Mouse (Mus musculus): ENCODE data around the gene Taco1. TPM values are rescaled to one million over a fixed set of nuclear protein-coding genes. Genes with fewer than 3 reads are reported as not detected.
A peak's percentile ranks its signal among the peaks of the same experiment; 100 is the strongest.
"Not testable (repeated sequence)": the region's sequence is repeated elsewhere in the genome, so short reads cannot be mapped to it uniquely, and the experiment has no call there.

Taco1 gene
- polyA plus RNA-seq, 1 experiment from 2014 or later = 8.0 TPM

GRCm38 (mm10) chr11:106055341-106055740 lies 10.5 kb upstream of the Taco1 start:
- ATAC-seq = no peak
- Histone ChIP-seq H3K36me3 (ENCODE audit: control insufficient read depth, insufficient read depth, low read length) (peaks cover 63% of the 10 kb centered on the region), H3K27ac (ENCODE audit: low read length) (no peak overlapping the region), H3K27me3 (ENCODE audit: control insufficient read depth, insufficient read depth, low read depth, low read length) (no peaks in the 10 kb centered on the region), H3K4me1 (ENCODE audit: control insufficient read depth, insufficient read depth, low read length) (no peaks in the 10 kb centered on the region), H3K9ac (ENCODE audit: low read depth, low read length) (no peak overlapping the region), H3K9me3 (replicated peaks; ENCODE audit: control insufficient read depth, low read length, poor library complexity, severe bottlenecking) (no peaks in the 10 kb centered on the region), H3K4me3 (ENCODE audit: low read depth, low read length) (no peak overlapping the region), H3K4me2 (ENCODE audit: low read length) (no peak overlapping the region)
- WGBS = 90% methylated on average over 6 of the region's 6 CpGs

- Histone ChIP-seq H3K9me3 (replicated peaks; ENCODE audit: control insufficient read depth, low read length, poor library complexity, severe bottlenecking) (no peaks in the 10 kb centered on the region), H3K4me1 (ENCODE audit: control insufficient read depth, insufficient read depth, low read length) (no peaks in the 10 kb centered on the region), H3K4me3 (ENCODE audit: low read depth, low read length) (no peak overlapping the region), H3K9ac (ENCODE audit: low read depth, low read length) (no peak overlapping the region), H3K27ac (ENCODE audit: low read length) (no peak overlapping the region), H3K27me3 (ENCODE audit: control insufficient read depth, insufficient read depth, low read depth, low read length) (no peaks in the 10 kb centered on the region), H3K36me3 (ENCODE audit: control insufficient read depth, insufficient read depth, low read length) (peaks cover 50% of the 10 kb centered on the region), H3K4me2 (ENCODE audit: low read length) (no peak overlapping the region)
- ATAC-seq = no peak
- WGBS = 98% methylated on average over 8 of the region's 8 CpGs
Measured at GRCm38 (mm10) chr11:106056819-106057491, 8.9 kb upstream of the Taco1 start.

GRCm38 (mm10) chr11:106058020-106058419 lies 7.8 kb upstream of the Taco1 start:
- Histone ChIP-seq H3K36me3 (ENCODE audit: control insufficient read depth, insufficient read depth, low read length) (peaks cover 48% of the 10 kb centered on the region), H3K9me3 (replicated peaks; ENCODE audit: control insufficient read depth, low read length, poor library complexity, severe bottlenecking) (no peaks in the 10 kb centered on the region), H3K27ac (ENCODE audit: low read length) (no peak overlapping the region), H3K4me1 (ENCODE audit: control insufficient read depth, insufficient read depth, low read length) (no peaks in the 10 kb centered on the region), H3K4me2 (ENCODE audit: low read length) (no peak overlapping the region), H3K27me3 (ENCODE audit: control insufficient read depth, insufficient read depth, low read depth, low read length) (no peaks in the 10 kb centered on the region), H3K4me3 (ENCODE audit: low read depth, low read length) (no peak overlapping the region), H3K9ac (ENCODE audit: low read depth, low read length) (no peak overlapping the region)
- 89% methylated on average over 8 of the region's 8 CpGs for WGBS
- ATAC-seq = no peak

GRCm38 (mm10) chr11:106060549-106060948 lies 5.3 kb upstream of the Taco1 start:
- H3K4me2 ChIP-seq (ENCODE audit: low read length) = no peak overlapping the region
- H3K27me3 ChIP-seq (ENCODE audit: control insufficient read depth, insufficient read depth, low read depth, low read length) = no peaks in the 10 kb centered on the region
- 0 out of 2 replicates have a peak, but pooled peaks cover 2% of the 10 kb centered on the region for H3K4me1 ChIP-seq (ENCODE audit: control insufficient read depth, insufficient read depth, low read length)
- 91% methylated on average over 1 of the region's 1 CpGs for WGBS
- H3K9ac ChIP-seq (ENCODE audit: low read depth, low read length) = no peak overlapping the region
- no peak for ATAC-seq
- no peak overlapping the region for H3K4me3 ChIP-seq (ENCODE audit: low read depth, low read length)
- H3K27ac ChIP-seq (ENCODE audit: low read length) = no peak overlapping the region
- peaks cover 26% of the 10 kb centered on the region for H3K36me3 ChIP-seq (ENCODE audit: control insufficient read depth, insufficient read depth, low read length)
- H3K9me3 ChIP-seq (replicated peaks; ENCODE audit: control insufficient read depth, low read length, poor library complexity, severe bottlenecking) = no peaks in the 10 kb centered on the region

GRCm38 (mm10) chr11:106061311-106061710 lies 4.5 kb upstream of the Taco1 start:
- 85% methylated on average over 1 of the region's 1 CpGs for WGBS
- Histone ChIP-seq H3K4me1 (ENCODE audit: control insufficient read depth, insufficient read depth, low read length) (0 out of 2 replicates have a peak, but pooled peaks cover 2% of the 10 kb centered on the region), H3K9me3 (replicated peaks; ENCODE audit: control insufficient read depth, low read length, poor library complexity, severe bottlenecking) (no peaks in the 10 kb centered on the region), H3K27ac (ENCODE audit: low read length) (no peak overlapping the region), H3K4me3 (ENCODE audit: low read depth, low read length) (no peak overlapping the region), H3K27me3 (ENCODE audit: control insufficient read depth, insufficient read depth, low read depth, low read length) (no peaks in the 10 kb centered on the region), H3K36me3 (ENCODE audit: control insufficient read depth, insufficient read depth, low read length) (peaks cover 18% of the 10 kb centered on the region), H3K4me2 (ENCODE audit: low read length) (no peak overlapping the region), H3K9ac (ENCODE audit: low read depth, low read length) (no peak overlapping the region)
- no peak for ATAC-seq

GRCm38 (mm10) chr11:106063756-106064155 lies 2.1 kb upstream of the Taco1 start:
- Histone ChIP-seq H3K27me3 (ENCODE audit: control insufficient read depth, insufficient read depth, low read depth, low read length) (no peaks in the 10 kb centered on the region), H3K36me3 (ENCODE audit: control insufficient read depth, insufficient read depth, low read length) (no peaks in the 10 kb centered on the region), H3K4me3 (ENCODE audit: low read depth, low read length) (no peak overlapping the region), H3K4me2 (ENCODE audit: low read length) (no peak overlapping the region), H3K4me1 (ENCODE audit: control insufficient read depth, insufficient read depth, low read length) (peaks cover 8% of the 10 kb centered on the region), H3K9me3 (replicated peaks; ENCODE audit: control insufficient read depth, low read length, poor library complexity, severe bottlenecking) (no peaks in the 10 kb centered on the region), H3K9ac (ENCODE audit: low read depth, low read length) (no peak overlapping the region), H3K27ac (ENCODE audit: low read length) (no peak overlapping the region)
- ATAC-seq = no peak
- WGBS = 81% methylated on average over 5 of the region's 5 CpGs

- peaks cover 8% of the 10 kb centered on the region for H3K4me1 ChIP-seq (ENCODE audit: control insufficient read depth, insufficient read depth, low read length)
- H3K27me3 ChIP-seq (ENCODE audit: control insufficient read depth, insufficient read depth, low read depth, low read length) = no peaks in the 10 kb centered on the region
- peak overlapping the region; percentile 95 for H3K4me2 ChIP-seq (ENCODE audit: low read length)
- peak overlapping the region; percentile 85 for H3K27ac ChIP-seq (ENCODE audit: low read length)
- no peak for ATAC-seq
- H3K9me3 ChIP-seq (replicated peaks; ENCODE audit: control insufficient read depth, low read length, poor library complexity, severe bottlenecking) = no peaks in the 10 kb centered on the region
- H3K36me3 ChIP-seq (ENCODE audit: control insufficient read depth, insufficient read depth, low read length) = no peaks in the 10 kb centered on the region
- WGBS = 47% methylated on average over 18 of the region's 18 CpGs
- H3K9ac ChIP-seq (ENCODE audit: low read depth, low read length) = peak overlapping the region; percentile 89; the same call in 1 of the 2 replicates
- H3K4me3 ChIP-seq (ENCODE audit: low read depth, low read length) = peak overlapping the region; percentile 86
Measured at GRCm38 (mm10) chr11:106065073-106065922, 563 bp upstream of the Taco1 start.

- not testable (repeated sequence) for H3K9me3 ChIP-seq (replicated peaks; ENCODE audit: control insufficient read depth, low read length, poor library complexity, severe bottlenecking); ATAC-seq
- WGBS = 19% methylated on average over 23 of the region's 23 CpGs
Measured at GRCm38 (mm10) chr11:106066616-106067015, 755 bp downstream of the Taco1 start.

GRCm38 (mm10) chr11:106073774-106074173 lies 7.9 kb downstream of the Taco1 start:
- H3K36me3 ChIP-seq (ENCODE audit: control insufficient read depth, insufficient read depth, low read length) = peaks cover 5% of the 10 kb centered on the region
- H3K9me3 ChIP-seq (replicated peaks; ENCODE audit: control insufficient read depth, low read length, poor library complexity, severe bottlenecking) = no peaks in the 10 kb centered on the region
- H3K4me3 ChIP-seq (ENCODE audit: low read depth, low read length) = no peak overlapping the region
- no peak for ATAC-seq
- no peak overlapping the region for H3K9ac ChIP-seq (ENCODE audit: low read depth, low read length)
- H3K4me2 ChIP-seq (ENCODE audit: low read length) = no peak overlapping the region
- 84% methylated on average over 3 of the region's 3 CpGs for WGBS
- H3K27me3 ChIP-seq (ENCODE audit: control insufficient read depth, insufficient read depth, low read depth, low read length) = no peaks in the 10 kb centered on the region
- no peak overlapping the region for H3K27ac ChIP-seq (ENCODE audit: low read length)
- no peaks in the 10 kb centered on the region for H3K4me1 ChIP-seq (ENCODE audit: control insufficient read depth, insufficient read depth, low read length)

More at GRCm38 (mm10) chr11:106066616-106067015, 755 bp downstream of the Taco1 start:
- H3K4me1 ChIP-seq (ENCODE audit: control insufficient read depth, insufficient read depth, low read length); H3K27me3 ChIP-seq (ENCODE audit: control insufficient read depth, insufficient read depth, low read depth, low read length); H3K36me3 ChIP-seq (ENCODE audit: control insufficient read depth, insufficient read depth, low read length): not testable (repeated sequence)
- Histone ChIP-seq H3K27ac (ENCODE audit: low read length) (peak overlapping the region; percentile 85), H3K4me2 (ENCODE audit: low read length) (peak overlapping the region; percentile 95), H3K4me3 (ENCODE audit: low read depth, low read length) (peak overlapping the region; percentile 86), H3K9ac (ENCODE audit: low read depth, low read length) (peak overlapping the region; percentile 89)

Measured in midbrain, embryonic 16.5 days (tissue).